Mouse (Mus musculus) heart, postnatal 4 days (tissue): ENCODE measurements around the gene Pde8a. TPM values are rescaled to one million over a fixed set of nuclear protein-coding genes. Genes with fewer than 3 reads are reported as not detected.
A peak's percentile ranks its signal among the peaks of the same experiment; 100 is the strongest.

Experiments
- DNase-seq: peaks from one replicate; pipeline ENCODE4 v3.0.0; 2021
- total RNA-seq, 2 experiments: library from RNA; stranded (reverse); gene quantifications; 2 replicates each; pipeline ENCODE4 v1.2.3; 2021

Pde8a gene
- total RNA-seq, 2 experiments from 2014 or later = 15.3 to 17.0 TPM

DNA sequence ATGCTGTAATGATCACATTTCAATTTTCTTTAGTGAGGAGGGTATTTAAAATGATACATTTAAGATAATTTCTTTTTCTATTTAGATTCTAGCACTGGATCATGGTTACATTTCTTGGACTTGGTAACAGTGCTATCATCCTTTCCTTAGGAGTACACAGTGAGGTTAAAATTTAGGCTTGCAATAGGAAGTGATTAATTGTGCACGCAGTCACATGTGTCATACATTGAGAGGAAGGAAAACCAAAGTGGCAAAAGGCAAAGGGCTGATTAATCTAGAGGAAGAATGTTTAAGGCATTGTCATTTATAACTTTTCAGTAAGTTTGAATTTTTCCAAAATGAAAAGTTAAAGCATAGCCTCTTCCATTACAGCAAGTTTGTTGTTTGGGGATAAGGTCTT, 67.8 kb downstream of the Pde8a start:
- no peak for DNase-seq

DNA sequence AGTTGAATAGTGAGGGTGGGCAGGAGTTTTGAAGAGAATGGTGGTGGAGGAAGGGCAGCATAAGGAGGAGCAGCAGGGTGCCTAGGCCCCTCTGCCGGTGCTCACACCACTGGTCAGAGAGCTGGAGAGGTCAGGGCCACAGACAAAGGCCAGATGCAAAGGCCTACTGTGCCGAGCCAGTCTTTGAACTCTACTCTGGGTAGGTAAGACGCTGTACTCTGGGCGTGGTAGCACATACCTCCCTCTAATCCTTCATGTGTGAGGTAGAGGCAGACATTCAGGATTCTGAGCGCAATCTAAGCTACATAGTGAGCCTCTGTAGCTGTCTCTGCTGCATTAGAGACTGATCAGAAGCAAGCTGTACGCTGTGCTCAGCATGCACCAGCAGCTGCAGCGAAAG, 73.1 kb downstream of the Pde8a start:
- no peak for DNase-seq

DNA sequence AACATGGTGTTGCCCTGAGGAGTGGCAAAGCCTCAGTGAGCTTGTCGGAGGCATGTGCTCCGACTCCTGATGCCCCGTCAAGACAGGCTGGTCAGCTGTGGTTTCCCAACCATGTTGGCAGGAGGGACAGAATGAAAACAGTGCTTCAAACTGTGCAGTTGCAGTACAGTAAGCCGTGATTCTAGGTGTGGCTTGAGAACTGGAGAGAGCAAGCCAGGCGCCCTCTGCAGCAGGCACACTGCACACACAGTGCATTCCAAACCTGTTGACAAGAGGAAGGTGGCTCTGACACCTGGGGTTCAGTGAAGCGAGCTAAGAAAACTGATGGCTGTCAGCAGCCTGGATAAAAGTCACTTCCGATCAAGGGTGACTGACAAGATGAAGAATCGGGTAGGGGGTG, 73.5 kb downstream of the Pde8a start:
- peak; percentile 10 for DNase-seq

DNA sequence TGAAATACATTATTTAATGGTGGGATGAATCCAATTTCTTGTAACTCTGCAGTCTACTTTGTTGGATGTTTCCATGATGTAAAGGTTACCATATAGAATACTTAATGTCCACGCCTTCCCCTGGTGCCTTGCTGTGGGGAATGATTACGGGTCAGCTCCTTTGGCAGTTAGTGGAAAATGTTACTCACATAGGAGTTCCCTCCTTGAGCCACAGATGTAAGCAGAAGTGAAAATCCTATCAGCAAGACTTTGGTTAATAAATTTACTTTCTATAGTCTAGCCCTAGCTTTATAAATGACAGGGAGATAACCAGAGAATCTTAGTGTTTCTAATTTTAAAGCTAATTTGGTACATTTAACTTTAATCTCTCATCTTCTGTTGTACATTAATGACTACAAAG, 81.8 kb downstream of the Pde8a start:
- DNase-seq = no peak

DNA sequence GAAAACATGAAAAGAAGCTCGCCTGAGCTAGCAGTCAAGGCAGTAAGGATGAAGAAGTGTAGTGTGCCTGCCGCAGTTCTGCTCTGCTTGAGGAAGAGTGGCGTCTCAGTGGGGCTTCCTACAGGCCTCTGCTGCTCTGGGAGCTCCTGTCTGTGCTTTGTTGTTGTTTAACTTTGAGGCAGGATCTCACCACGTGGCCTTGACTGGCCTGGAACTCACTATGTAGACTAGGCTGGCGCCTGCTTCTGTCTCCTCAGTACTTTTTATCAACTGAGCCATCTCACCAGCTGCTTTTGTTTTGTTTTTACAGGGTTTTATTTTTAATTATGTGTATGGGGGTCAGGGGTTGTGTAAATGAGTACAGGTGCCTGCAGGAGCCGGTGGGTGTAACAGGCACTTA, 84.8 kb downstream of the Pde8a start:
- no peak for DNase-seq

DNA sequence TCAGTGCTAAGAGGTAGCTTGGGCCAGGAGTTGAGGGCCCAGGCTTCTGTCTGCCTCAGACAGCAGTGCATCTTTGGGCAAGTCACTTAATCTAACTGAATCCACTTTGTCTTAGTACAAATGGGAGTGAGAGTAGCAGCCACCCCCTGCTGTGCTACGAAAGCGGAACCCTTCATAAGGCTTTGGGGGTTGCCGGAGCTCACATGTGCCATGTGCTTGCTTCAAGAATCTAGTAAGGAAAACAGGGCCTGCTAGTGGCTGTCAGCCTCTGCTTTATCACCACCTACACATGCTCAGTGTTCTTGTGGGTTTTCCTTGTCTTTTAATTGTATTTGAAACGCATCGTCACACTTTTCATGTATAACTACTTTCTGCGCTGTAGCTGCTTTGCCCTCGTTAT, 87.9 kb downstream of the Pde8a start:
- no peak for DNase-seq

DNA sequence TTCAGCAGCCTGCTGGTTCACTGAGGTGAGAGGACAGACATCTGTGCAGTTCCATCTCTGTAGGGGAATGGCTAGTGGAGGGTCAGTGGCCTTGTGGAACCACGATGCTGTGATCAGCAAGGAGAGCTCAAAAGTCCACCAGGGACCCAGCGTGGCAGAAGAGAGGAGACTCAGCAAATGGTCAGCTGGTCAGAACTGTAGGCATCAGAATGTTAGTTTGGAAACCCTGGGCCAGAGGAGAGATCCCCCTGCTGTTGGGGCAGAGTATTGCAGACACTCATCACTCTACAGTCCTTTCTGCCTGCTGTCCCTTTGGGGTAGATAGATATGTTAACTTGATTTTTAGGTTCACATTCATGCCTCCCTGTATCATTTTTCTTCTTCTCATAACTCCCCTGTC, 90.3 kb downstream of the Pde8a start:
- no peak for DNase-seq

DNA sequence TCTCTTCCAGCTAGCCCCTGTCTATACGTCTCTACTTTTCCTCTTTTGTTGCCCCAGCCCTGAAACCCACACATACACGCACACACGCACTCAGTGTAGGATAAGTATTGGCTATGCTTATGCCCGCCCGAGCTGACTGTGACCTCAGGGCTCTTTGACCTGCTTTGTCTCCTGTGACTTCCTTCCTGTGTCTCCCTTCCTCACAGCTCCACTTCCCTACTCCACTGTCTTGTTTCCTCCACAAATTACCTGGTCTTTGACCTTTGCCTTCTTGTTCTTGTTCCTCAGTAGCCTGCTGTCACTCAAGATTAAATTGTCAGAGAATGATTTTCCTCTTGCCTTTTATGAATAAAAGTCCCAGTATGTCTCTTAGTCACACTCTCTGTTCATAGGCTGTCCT, 90.7 kb downstream of the Pde8a start:
- DNase-seq = no peak

DNA sequence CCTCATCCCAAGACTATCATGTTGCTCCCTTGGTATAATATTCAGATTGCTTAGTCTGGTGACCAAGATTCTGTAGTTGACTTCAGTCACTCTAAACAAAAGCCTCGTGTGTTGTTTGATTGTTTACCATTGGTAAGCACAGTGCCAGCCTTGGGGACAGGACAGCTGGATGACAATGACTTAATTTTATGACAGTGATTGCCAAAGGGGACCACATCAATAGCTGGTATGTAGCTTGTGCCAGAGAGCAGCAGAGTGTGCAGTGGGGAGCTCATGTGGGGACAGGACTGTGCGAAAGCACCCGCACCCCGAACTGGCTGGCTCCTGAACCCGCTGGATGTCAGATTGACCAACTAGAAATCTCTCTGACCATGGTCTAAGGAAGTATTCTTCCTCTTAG, 91.3 kb downstream of the Pde8a start:
- DNase-seq = no peak

DNA sequence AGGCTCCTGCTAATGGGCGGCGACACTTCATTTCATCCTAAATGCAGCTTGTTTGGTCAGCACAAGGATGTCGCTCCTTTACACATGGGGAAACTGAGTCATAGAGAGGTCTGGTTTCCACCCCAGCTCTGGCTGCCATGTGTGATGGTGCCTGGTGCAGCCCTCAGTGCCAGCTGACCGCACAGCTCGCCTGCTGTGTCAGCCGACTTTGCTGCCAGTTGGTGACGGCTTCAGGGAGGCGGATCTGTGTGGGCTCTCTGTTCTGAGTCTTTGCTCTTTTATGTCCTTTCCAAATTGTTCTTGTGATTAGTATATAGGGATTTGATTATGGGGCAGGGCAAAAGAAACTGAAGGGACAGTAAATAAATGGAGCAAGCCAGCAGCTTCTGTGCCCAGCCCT, 94.3 kb downstream of the Pde8a start:
- DNase-seq = no peak

DNA sequence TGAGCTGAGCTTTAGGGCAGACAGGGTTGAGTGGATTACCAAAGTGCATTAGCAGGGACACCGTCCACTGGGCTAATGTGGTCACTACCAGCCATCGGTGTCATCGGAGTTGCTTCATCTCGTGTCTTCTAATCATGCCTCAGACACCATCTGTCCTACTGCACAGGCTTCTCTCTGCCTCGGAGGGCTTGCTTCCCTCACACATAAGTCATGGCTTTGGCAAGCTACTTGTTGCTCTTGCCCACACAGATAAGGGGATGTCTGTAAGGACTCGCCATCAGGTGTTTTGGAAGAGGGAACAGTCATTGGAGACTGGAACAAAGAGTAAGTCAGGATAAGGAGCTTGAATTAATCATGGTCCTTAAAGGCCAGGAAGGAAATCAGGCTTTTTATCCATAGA, 95.9 kb downstream of the Pde8a start:
- no peak for DNase-seq

DNA sequence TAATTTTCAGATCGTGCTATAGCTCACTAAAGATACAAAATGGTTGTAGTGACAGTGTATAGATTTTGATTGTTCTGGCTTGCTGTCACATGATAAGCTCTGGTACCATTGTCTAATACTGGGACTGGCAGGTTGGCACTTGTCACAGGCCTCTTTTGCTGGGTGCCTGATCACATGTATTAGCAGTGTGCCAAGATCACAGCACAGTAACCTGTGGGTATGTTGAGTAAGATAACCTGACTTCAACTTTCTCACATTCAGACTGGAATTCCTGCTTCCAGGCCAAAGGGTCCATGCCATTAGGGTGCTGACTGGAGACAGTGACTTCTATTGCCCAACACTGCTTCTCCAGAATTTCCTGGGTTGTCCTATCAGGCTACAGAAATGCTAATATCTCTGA, 97.7 kb downstream of the Pde8a start:
- no peak for DNase-seq

DNA sequence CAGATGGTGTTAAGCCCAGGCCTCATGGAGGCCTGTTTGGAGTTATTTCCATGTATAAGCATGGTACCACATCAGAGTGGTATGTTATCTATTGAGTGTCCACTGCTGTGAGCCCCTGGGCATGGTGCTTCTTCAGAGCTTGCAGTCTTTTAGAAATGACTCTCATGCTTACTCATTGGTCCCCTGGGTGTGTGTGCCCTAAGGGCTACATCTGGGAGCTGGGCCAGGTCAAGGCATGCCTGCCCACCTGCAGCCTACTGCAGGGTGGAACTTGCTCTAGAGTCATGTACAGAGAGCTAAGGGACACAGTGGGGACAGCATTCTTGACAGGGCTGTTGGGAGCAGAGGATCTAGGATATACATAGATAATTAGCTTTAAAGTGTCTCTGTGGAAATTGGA, 98.2 kb downstream of the Pde8a start:
- DNase-seq = no peak

DNA sequence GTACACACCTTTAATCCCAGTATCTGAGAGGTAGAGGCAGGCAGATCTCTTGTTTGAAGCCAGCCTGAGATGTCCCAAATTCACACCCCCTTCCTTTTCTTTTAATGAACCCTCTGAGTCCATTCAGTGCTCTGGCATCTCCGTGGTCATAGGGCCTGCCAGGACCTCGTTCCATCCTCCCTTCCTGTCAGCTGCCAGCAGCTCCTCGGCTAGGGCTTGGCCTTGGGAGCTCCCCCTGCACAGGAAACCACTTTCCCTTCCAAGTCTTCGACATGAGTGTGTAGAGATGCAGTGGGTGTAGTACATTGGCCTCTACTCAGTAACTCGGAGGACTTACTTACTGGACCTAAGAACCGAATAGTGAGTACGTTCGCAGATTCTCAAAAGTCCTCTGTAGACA, 102.2 kb downstream of the Pde8a start:
- DNase-seq = no peak

DNA sequence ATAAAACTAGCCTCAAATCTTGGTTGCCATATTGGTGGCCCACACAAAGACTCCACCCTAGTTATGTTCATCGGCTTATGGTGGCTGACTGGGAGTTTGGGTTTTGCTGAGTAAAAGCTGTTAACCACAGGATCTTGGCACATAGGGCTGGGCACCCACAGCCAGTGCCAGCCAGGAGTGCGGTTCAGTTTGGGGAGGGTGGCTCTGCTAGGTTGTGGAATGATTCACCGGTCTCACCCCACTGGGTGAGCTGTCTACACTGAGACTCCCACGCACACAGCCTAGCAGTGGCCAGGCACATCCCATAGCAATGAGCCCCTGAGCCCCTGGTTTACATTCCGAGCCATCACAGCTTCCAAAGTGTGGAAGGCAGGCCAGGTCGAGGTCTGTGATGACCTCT, 106.4 kb downstream of the Pde8a start:
- no peak for DNase-seq

DNA sequence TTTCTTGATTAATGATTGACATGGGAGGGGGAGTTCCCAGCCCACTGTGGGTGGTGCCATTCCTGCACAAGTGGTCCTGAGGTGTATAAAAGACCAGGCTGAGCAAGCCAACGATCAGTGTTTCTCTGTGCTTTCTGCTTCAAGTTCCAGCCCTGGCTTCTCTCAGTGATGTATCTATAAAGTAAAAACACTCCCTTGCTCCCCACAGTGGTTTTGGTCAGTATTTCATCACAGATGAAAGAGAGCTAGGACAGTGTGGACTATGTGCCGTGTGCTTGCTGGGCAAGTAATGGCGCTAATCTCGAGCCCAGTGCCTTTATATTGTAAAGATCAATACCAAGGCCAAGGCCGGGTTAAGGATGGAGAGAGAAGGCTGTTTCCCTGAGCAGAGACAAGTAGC, 108.4 kb downstream of the Pde8a start:
- DNase-seq = no peak

DNA sequence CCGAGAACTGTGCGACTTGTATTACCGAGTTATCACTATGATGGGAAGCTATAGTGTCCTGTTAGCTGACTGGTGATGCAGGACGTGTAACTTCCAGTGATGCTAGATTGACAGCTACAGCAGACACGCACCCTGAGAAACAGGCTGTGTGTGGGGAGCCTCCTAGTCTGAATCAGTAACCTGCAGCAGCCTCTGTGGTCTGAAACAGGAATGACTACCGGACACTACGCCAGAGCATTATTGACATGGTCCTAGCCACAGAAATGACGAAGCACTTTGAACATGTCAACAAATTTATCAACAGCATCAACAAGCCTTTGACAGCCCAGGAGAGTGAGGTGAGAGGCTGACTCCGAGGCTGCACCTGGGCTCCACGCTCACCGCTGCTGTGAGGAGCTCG, 112.6 kb downstream of the Pde8a start:
- DNase-seq = no peak

DNA sequence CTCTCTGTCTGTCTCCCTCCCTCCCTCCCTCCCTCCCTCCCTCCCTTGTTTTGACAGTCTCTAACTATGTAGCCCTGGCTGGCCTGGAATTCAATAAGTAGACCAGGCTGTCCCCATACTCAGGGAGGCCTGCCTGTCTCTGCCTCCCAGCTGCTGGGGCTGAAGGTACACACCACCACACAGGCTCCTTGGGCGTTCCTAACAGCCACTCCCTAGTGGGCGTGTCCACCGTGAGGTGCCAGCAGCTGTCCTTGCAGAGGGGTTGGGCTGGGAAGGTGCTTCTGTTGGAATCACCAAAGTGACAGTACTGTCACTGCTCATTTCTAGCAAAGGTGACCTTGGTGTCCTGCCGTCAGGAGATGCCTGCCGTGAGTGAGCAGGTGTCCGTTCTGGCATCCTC, 113.5 kb downstream of the Pde8a start:
- DNase-seq = no peak

DNA sequence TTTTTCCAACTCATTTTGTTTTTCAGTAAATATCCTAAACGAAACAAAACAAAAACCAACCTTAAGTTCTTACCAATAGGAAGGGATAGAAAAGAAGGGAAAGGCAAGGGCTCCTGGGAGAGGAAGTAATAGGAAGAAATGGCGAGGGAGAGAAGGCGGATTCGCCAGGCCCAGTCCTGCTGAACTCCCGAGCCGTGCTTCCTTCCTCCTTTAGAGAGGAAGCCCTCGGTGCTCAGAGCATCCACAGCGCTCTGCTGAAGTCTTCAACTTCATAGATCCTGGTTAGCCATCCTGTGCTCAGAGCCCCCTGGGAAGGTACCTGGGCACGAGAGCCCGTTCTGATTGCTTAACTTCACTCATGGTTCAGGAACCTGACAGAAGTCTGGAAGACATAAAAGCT, 114.3 kb downstream of the Pde8a start:
- DNase-seq = no peak

DNA sequence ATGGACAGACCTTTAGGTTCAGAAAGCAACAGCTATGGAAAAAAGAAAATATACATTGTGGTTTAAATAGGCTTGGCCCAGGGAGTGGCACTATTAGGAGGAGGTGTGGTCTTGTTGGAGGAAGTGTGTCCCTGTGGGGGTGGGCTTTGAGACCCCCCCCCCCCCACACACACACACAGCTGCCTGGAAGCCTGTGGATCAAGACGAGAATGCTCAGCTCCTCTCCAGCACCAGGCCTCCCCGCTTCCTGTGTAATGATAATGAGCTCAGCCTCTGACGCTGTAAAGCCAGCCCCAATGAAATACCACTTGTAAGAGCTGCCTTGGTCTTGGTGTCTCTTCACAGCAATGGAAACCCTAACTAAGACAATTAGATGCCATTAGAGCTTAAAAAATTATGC, 117.4 kb downstream of the Pde8a start:
- no peak for DNase-seq

DNA sequence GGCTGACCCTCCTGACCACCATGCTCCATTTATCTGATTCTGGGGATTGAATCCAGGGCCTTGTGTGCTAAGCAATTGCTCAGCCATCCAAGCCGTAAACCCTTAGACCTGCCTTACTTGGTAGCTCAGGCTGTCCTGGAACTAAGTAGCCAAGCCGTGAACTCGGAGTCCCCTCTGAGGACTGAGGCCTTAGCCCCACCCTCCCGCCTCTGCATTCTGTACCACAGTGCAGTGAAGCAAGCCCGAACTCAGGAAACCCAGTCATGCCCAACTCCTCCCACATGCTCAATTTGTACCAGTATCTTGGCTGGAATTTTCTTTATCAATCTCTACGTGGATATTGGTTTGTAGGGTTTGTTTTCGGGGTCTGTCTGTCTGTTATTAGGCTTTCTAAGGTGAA, 118.5 kb downstream of the Pde8a start:
- DNase-seq = no peak

DNA sequence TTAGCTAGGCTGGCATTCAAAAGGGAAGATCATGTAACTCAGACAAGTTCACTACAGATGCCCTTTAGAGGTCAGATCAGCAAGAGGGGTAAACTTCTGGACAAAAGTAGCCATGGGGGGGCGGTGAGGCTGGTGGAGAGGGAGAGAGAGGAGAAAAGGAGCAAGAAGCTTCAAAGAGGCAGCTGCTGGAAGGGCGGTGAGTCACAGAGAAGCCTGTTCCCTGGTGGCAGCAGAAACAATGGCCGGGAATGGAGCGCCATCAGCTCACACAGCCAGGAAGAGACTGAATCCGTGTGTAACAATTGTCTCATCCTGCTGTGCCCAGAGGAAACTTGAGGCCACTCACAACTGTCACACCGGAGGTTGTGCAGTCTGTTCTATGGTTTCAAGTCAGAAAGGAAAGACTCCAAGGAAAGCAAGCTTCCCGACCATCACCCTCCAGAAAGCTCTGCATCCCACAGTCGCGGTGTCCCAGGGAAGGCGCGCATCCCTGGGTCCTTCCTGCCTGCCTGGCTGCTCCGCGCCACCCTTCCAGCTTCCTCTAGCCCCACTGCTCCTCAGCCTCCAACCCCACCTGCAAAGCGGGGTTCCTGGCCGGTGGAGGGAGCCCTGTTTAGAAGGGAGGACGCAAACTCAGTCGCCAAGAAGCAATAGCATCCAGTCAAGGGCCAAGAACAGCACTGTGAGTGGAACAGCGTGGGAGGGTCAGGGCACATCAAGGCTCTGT, 122.5 kb downstream of the Pde8a start:
- DNase-seq = peak; percentile 54

DNA sequence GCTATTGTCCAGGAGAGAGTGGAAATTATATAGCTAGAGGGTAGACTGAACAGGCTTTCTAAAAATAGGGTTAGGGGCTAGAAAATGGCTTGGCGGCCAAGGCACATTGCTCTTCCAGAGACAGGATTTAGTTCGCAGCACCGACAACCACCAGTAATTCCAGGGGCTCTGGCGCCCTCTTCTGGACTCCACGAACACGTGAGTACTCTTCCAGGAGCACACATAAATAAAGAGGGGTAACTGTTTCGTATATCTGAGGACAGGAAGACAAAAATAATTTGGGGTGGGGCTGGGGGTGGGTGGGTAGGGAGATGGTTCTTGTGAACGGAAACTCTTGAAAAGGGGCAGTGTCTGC, 123.0 kb downstream of the Pde8a start:
- DNase-seq = peak; percentile 77

DNA sequence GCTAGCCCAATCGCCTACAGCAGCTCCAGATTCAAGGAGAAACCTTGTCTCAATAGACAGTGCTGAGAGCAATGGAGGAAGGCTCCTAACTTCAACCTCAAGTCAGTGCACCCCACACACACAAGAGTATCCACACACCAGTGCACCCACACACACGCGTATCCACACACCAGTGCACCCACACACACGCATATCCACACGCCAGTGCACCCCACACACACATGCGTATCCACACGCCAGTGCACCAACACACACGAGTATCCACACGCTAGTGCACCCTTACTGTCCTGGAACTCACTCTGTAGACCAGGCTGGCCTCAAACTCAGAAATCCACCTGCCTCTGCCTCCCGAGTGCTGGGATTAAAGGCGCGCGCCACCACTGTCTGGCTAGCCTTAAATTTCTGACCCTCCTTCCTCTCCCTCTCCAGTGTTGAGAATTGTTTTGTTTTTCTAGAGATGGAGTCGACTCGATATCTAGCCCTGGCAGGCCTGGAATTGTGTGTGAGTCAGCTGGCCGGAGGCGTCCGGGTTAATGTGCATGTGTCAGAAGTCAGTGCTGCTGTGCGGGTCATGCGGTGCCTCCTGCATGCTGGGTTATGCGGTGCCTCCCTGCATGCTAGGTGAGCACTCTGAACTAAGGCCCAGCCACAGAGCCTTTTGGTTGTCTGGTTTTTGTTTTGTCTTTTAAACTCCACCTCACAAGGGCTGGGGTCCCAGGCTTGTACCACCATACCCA, 124.6 kb downstream of the Pde8a start:
- no peak for DNase-seq

DNA sequence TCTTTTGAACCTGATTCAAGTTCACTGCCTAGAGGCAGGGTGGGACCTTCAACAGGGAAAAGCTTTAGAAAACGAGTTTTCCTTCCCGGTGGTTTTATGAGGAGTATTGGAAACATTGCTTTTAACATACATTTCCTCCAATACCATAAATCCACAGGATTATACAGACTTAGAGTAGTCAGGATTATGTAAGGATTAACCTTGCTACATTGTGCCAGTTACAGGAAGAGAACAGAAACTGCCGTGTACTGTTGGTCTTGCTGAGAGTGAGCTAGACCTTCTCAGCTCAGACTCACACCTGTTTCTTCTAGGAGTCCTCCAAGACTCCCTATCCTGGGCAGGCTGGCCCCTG, 125.1 kb downstream of the Pde8a start:
- DNase-seq = no peak
